Mouse (Mus musculus): ENCODE results near the gene Plxnb2. TPM values are rescaled to one million over a fixed set of nuclear protein-coding genes. Genes with fewer than 3 reads are reported as not detected.

Plxnb2 gene
- total and polyA plus RNA-seq, 3 experiments, result 0.17 to 0.19 TPM; not detected in 1

DNA sequence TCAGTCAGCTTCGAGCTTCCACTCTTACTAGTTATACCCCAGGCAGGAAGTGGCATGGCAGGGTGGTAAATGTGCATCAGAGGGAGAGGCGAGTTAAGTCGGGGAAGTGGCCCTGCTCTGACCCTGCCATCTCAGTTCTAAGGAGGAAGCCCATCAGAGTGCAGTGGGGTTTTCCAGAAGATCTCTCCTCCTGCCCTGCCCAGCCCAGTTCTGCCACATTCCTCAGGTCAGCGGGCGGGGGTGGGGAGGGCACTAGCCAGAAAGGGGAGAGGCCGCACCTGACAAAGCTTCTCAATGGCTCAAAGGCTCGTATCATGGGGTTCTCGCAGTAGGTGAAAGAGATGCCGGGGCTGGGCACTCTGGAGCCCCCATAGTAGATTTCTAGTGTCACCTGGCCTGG, 19.2 kb downstream of the Plxnb2 start:
- TF ChIP-seq TAL1 (IDR thresholded peaks at IDR 0.05; ENCODE audit: low read length), result no peak
- no peak for TF ChIP-seq POLR2AphosphoS2 (IDR thresholded peaks at IDR 0.05; ENCODE audit: low read length)
- no peak for TF ChIP-seq JUND (IDR thresholded peaks at IDR 0.05; ENCODE audit: low read depth, low read length)
- no peak for TF ChIP-seq NELFE (IDR thresholded peaks at IDR 0.05; ENCODE audit: low read depth, low read length)
- TF ChIP-seq SMC3 (IDR thresholded peaks at IDR 0.05; ENCODE audit: low read depth, low read length), result no peak
- no peak for TF ChIP-seq HCFC1 (IDR thresholded peaks at IDR 0.05; ENCODE audit: low read depth, low read length)
- TF ChIP-seq GABPA (IDR thresholded peaks at IDR 0.05; ENCODE audit: low read depth, low read length), result no peak
- TF ChIP-seq SIN3A (IDR thresholded peaks at IDR 0.05; ENCODE audit: low read length), result no peak
- TF ChIP-seq CHD2 (IDR thresholded peaks at IDR 0.05; ENCODE audit: low read length), result no peak
- no peak for TF ChIP-seq CHD1 (IDR thresholded peaks at IDR 0.05; ENCODE audit: low read depth, low read length)
- TF ChIP-seq NRF1 (IDR thresholded peaks at IDR 0.05; ENCODE audit: insufficient read depth, low read depth, low read length, poor library complexity, severe bottlenecking), result no peak
- no peak for TF ChIP-seq MYB (IDR thresholded peaks at IDR 0.05; ENCODE audit: low read depth, low read length)
- TF ChIP-seq GATA1 (IDR thresholded peaks at IDR 0.05; ENCODE audit: low read depth, low read length), result no peak
- TF ChIP-seq TCF12 (IDR thresholded peaks at IDR 0.05; ENCODE audit: low read depth, low read length), result no peak
- TF ChIP-seq MXI1 (IDR thresholded peaks at IDR 0.05; ENCODE audit: low read depth, low read length), result no peak
- TF ChIP-seq E2F4 (IDR thresholded peaks at IDR 0.05; ENCODE audit: borderline replicate concordance, low read depth, low read length), result no peak
- no peak for TF ChIP-seq RCOR1 (IDR thresholded peaks at IDR 0.05; ENCODE audit: low read depth, low read length)
- no peak for TF ChIP-seq USF1 (IDR thresholded peaks at IDR 0.05; ENCODE audit: low read depth, low read length)
- no peak for TF ChIP-seq KAT2A (conservative IDR thresholded peaks at IDR 0.05; ENCODE audit: low read depth, low read length)
- Histone ChIP-seq H3K9ac (ENCODE audit: control insufficient read depth, low read depth, low read length, poor library complexity, severe bottlenecking) (no peak overlapping the region), H3K4me1 (ENCODE audit: control insufficient read depth in 1 of 2, insufficient read depth in 2 of 2, low read length in 2 of 2) (no peaks in the 10 kb centered on the region), H3K27me3 (ENCODE audit: control insufficient read depth in 1 of 2, insufficient read depth in 2 of 2, low read length in 2 of 2) (no peaks in the 10 kb centered on the region), H3K27ac (ENCODE audit: control insufficient read depth, low read depth, low read length) (no peak overlapping the region), H3K9me3 (replicated peaks; ENCODE audit: insufficient read depth, low read length) (no peaks in the 10 kb centered on the region), H3K4me3 (ENCODE audit: control insufficient read depth in 1 of 2, insufficient read depth in 1 of 2, low read depth in 2 of 2, low read length in 2 of 2) (no peak overlapping the region), H3K79me2 (ENCODE audit: control insufficient read depth, insufficient read depth, low read length, poor library complexity) (no peaks in the 10 kb centered on the region), H3K36me3 (ENCODE audit: control insufficient read depth in 1 of 2, insufficient read depth in 2 of 2, low read length in 2 of 2) (no peaks in the 10 kb centered on the region)
- no peak for DNase-seq (ENCODE audit: low read depth, low spot score)

- H3K27me3 ChIP-seq (ENCODE audit: control insufficient read depth in 1 of 2, insufficient read depth in 2 of 2, low read length in 2 of 2), result no peaks in the 10 kb centered on the region; a peak in 1 of 4 replicates
- no peak overlapping the region for H3K27ac ChIP-seq (ENCODE audit: control insufficient read depth, low read depth, low read length)
- TF ChIP-seq MAFK (IDR thresholded peaks at IDR 0.05; ENCODE audit: borderline replicate concordance, low read depth, low read length), result no peak
- no peak for TF ChIP-seq BHLHE40 (IDR thresholded peaks at IDR 0.05; ENCODE audit: borderline replicate concordance, low read depth, low read length)
- TF ChIP-seq MYC (IDR thresholded peaks at IDR 0.05; ENCODE audit: low read depth, low read length), result no peak
- TF ChIP-seq ZKSCAN1 (IDR thresholded peaks at IDR 0.05; ENCODE audit: low read depth, low read length), result no peak
- no peak for TF ChIP-seq MAX (IDR thresholded peaks at IDR 0.05; ENCODE audit: low read length)
- no peak for TF ChIP-seq USF1 (IDR thresholded peaks at IDR 0.05; ENCODE audit: low read depth, low read length)
- no peak for TF ChIP-seq TAL1 (IDR thresholded peaks at IDR 0.05; ENCODE audit: low read length)
- no peak for TF ChIP-seq POLR2A (IDR thresholded peaks at IDR 0.05; ENCODE audit: control insufficient read depth in 1 of 2, insufficient read depth in 1 of 2, low read depth in 1 of 2, low read length in 2 of 2, poor library complexity in 1 of 2)
- TF ChIP-seq CTCF (IDR thresholded peaks at IDR 0.05 in 2 of 3, conservative IDR thresholded peaks at IDR 0.05 in 1 of 3; ENCODE audit: control insufficient read depth in 1 of 3, insufficient read depth in 1 of 3, low read depth in 2 of 3, low read length in 3 of 3, poor library complexity in 1 of 3, severe bottlenecking in 1 of 3), result no peak
- TF ChIP-seq TCF12 (IDR thresholded peaks at IDR 0.05; ENCODE audit: low read depth, low read length), result no peak
- TF ChIP-seq NELFE (IDR thresholded peaks at IDR 0.05; ENCODE audit: low read depth, low read length), result no peak
- TF ChIP-seq MEF2A (IDR thresholded peaks at IDR 0.05; ENCODE audit: extremely low read depth, insufficient replicate concordance, low read depth, low read length, poor library complexity, severe bottlenecking), result no peak
- TF ChIP-seq ZNF384 (IDR thresholded peaks at IDR 0.05; ENCODE audit: low read depth, low read length), result no peak
- no peaks in the 10 kb centered on the region for H3K9me3 ChIP-seq (replicated peaks; ENCODE audit: insufficient read depth, low read length)
- no peaks in the 10 kb centered on the region for H3K79me2 ChIP-seq (ENCODE audit: control insufficient read depth, insufficient read depth, low read length, poor library complexity)
- no peaks in the 10 kb centered on the region for H3K4me1 ChIP-seq (ENCODE audit: control insufficient read depth in 1 of 2, insufficient read depth in 2 of 2, low read length in 2 of 2)
- no peaks in the 10 kb centered on the region for H3K36me3 ChIP-seq (ENCODE audit: control insufficient read depth in 1 of 2, insufficient read depth in 2 of 2, low read length in 2 of 2)
- no peak overlapping the region for H3K4me3 ChIP-seq (ENCODE audit: control insufficient read depth in 1 of 2, insufficient read depth in 1 of 2, low read depth in 2 of 2, low read length in 2 of 2)
- DNase-seq (ENCODE audit: low read depth, low spot score), result no peak
- no peak overlapping the region for H3K9ac ChIP-seq (ENCODE audit: control insufficient read depth, low read depth, low read length, poor library complexity, severe bottlenecking)
These were observed 22.1 kb downstream of the Plxnb2 start for GRCm38 (mm10) chr15:89158516-89158915.

Data from MEL (cell line).